Mouse (Mus musculus) forelimb bud, embryonic 11.5 days (tissue): ENCODE measurements around the gene Lrriq4.
"Not testable (repeated sequence)": the region's sequence is repeated elsewhere in the genome, so short reads cannot be mapped to it uniquely, and the experiment has no call there.

Experiments
- DNase-seq: peaks from one replicate; pipeline ENCODE4 v3.0.0-alpha.2; 2012; ENCODE audit warnings: low read depth, low spot score

Lrriq4 gene

GRCm38 (mm10) chr3:30683190-30683589 is 38.9 kb downstream of the Lrriq4 start:
- DNase-seq, result no peak

GRCm38 (mm10) chr3:30687216-30687615 is 42.9 kb downstream of the Lrriq4 start:
- DNase-seq, result no peak

GRCm38 (mm10) chr3:30690976-30691375 is 46.7 kb downstream of the Lrriq4 start:
- no peak for DNase-seq

- no peak for DNase-seq
Measured at GRCm38 (mm10) chr3:30695661-30696060, 51.4 kb downstream of the Lrriq4 start.

GRCm38 (mm10) chr3:30696346-30696745 is 52.0 kb downstream of the Lrriq4 start:
- peak; percentile 76 for DNase-seq

GRCm38 (mm10) chr3:30697891-30698290 is 53.6 kb downstream of the Lrriq4 start:
- no peak for DNase-seq

GRCm38 (mm10) chr3:30699711-30700505 is 55.6 kb downstream of the Lrriq4 start, which contains the start of gene Lrrc31:
Gene Lrrc31, minus strand, starts transcription at chr3:30699843.
- not testable (repeated sequence) for DNase-seq

- no peak for DNase-seq
Measured at GRCm38 (mm10) chr3:30705977-30706376, 61.7 kb downstream of the Lrriq4 start.

GRCm38 (mm10) chr3:30706614-30707276 is 62.4 kb downstream of the Lrriq4 start:
- no peak for DNase-seq

GRCm38 (mm10) chr3:30710191-30710590 is 65.9 kb downstream of the Lrriq4 start:
- DNase-seq, result no peak

- no peak for DNase-seq
Measured at GRCm38 (mm10) chr3:30713334-30713733, 69.0 kb downstream of the Lrriq4 start.

- no peak for DNase-seq
Measured at GRCm38 (mm10) chr3:30718649-30719048, 74.3 kb downstream of the Lrriq4 start.
